9 mouse cellular contexts compared by ENCODE assay signal in the genomic region with DNA sequence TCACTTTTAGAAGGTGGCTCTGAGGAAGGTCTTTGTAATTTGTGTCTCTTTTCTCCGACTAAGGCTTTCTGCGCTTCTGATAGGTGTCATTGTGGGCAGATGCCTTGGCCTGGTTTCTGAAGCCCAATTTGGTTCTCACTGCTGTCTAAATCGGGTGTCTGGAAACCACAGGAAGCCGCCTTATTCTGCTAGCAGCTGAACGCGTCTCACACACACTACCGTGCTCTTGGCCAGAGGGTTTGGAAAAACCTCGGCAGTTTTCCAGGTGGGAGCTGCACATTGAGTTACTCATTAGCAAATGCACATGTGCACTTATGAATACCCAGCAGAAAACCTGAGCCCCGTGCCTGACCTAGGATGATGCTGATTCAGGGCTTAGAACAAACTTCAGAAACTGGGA. TPM values are rescaled to one million over a fixed set of nuclear protein-coding genes. Genes with fewer than 3 reads are reported as not detected.
A peak's percentile ranks its signal among the peaks of the same experiment; 100 is the strongest.
DNase-seq lines count a peak whose midpoint lies in the region.
"Had no signal": no experiment of that assay in that cellular context is flagged by ENCODE, and none has a peak within 500 bp of the region (broad histone marks: within the 10 kb centered on the region; RNA-seq: fewer than 3 reads in every experiment).

No protein-coding gene starts in this region.

- peak; percentile 42 to 50 for DNase-seq in cerebellum, postnatal 14 days
- no peak for DNase-seq in cerebellum, postnatal 25 days
- DNase-seq in left cerebral cortex, adult 18-20 months (ENCODE audit: low spot score in 2 of 2): peak; percentile 60 to 65
- no peak for DNase-seq in left cerebral cortex, adult 11 months (ENCODE audit: low spot score)
- peak; percentile 36 to 52 for DNase-seq in layer of hippocampus, postnatal 10 days (ENCODE audit: low spot score in 2 of 2)
- DNase-seq in thymus, postnatal 0 days (ENCODE audit: low spot score): peak; percentile 36
- DNase-seq in urinary bladder, adult 18-20 months (ENCODE audit: low spot score in 2 of 2): no peak
- DNase-seq in adrenal gland, postnatal 25 days: no peak

RNA-seq across cellular contexts. Expression of a gene that starts 52.9 kb away (rescaled TPM):
- total RNA-seq in left cerebral cortex, adult 18-20 months (2021): 10 to 100 TPM; 45.7 to 48.9 TPM
- 10 to 100 TPM; 54.7 to 66.3 TPM for total RNA-seq in layer of hippocampus, postnatal 10 days (2021)
- 0.92 and 1.1 TPM in 2 replicates for polyA plus RNA-seq in thymus, postnatal 0 days (2015; fragmentation: Nextera tagmentation; extraction: Ambion mirVana)
- total RNA-seq in adrenal gland, postnatal 25 days (2021): 3.7 and 5.5 TPM in 2 replicates
- polyA plus RNA-seq: C2C12 had no signal

Comparison
In these comparisons a context has a peak if more than half of its experiments do, and no peak if none do; other contexts are left out.
1. DNase-seq: peak in cerebellum, postnatal 14 days (2 of 2), left cerebral cortex, adult 18-20 months (2 of 2), layer of hippocampus, postnatal 10 days (2 of 2) and thymus, postnatal 0 days (single experiment); none in cerebellum, postnatal 25 days (0 of 2), left cerebral cortex, adult 11 months (single experiment), urinary bladder, adult 18-20 months (0 of 2) and adrenal gland, postnatal 25 days (single experiment).